Mouse (Mus musculus) liver, adult 2 months (tissue): ENCODE data around the gene Gm20388.

Experiments used
- CTCF ChIP-seq: fragments of 200-500 bp; IDR thresholded peaks from 2 replicates; pipeline ENCODE4 v1.5.1; 2011; ENCODE audit warnings: low read depth, low read length, control low read depth
- POLR2A ChIP-seq: fragments of 200-500 bp; IDR thresholded peaks from 2 replicates; pipeline ENCODE4 v1.6.1; 2011; ENCODE audit warnings: low read length, control low read depth; ENCODE audit not compliant: insufficient read depth; ENCODE audit errors: extremely low read depth

GRCm38 (mm10) chr8:120550937-120551676, 640.5 kb downstream of the Gm20388 start:
- TF ChIP-seq CTCF = no peak
- TF ChIP-seq POLR2A = no peak
